Mouse (Mus musculus): ENCODE measurements around the gene Kat8. TPM values are rescaled to one million over a fixed set of nuclear protein-coding genes. Genes with fewer than 3 reads are reported as not detected.

Kat8 gene
- polyA plus RNA-seq, 1 experiment from 2014 or later, result 51.2 TPM

DNA sequence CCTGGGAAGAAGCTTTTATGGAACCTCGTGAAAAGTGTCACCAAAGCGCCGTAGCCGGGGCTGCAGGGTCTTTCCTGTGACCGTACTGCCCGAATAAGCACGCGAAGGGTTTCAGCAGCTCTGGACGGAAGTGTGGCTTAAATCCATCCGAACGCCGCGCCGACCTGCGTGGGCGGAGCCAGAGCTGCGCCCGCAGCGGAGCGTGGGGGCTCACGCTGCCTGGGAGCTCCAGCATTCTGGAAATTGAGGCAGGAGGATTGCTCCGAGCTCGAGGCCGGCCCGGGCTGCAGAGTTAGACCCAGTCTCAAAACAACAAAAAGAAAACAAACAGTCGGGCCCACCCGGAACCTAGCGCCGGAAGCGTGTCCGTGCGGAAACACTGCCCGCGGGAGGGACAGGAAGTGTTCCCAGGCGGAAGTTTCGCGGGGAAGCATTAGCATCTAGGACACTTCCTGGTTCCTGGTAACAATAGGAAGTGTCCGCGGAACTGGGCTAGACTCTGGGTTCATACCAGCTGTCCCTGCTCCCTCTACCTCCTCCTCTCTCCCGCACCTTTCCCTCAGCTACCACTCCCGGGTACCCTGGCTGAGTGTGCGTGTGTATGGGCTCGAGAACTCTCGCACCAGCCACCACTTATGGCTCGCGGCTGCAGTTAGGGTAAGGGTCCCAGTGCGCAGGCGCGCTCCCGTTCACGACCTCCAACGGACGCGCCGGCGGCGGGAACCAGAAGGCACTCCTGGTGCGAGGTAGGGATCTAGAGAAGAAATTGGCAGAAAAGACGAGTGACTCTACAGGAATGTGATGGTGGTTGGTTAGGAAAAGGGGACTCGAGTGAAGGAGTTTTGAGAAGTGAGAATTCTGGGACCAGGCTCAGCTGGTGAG, 35.6 kb upstream of the Kat8 start, which contains the start of gene Zfp668:
TSS of gene Zfp668 (minus strand) at position 362 of the 882 bp plus-strand sequence.
- Histone ChIP-seq H3K4me1 (ENCODE audit: control insufficient read depth, insufficient read depth, low read length) (peaks cover 23% of the 10 kb centered on the region), H3K9me3 (ENCODE audit: control insufficient read depth, low read length) (no peaks in the 10 kb centered on the region), H3K27ac (replicated peaks; ENCODE audit: low read depth, low read length) (peak within 1 kb of the TSS; percentile 99), H3K36me3 (ENCODE audit: control insufficient read depth, insufficient read depth, low read length) (peaks cover 41% of the 10 kb centered on the region), H3K4me2 (ENCODE audit: low read length) (peak within 1 kb of the TSS; percentile 84), H3K4me3 (replicated peaks; ENCODE audit: low read depth, low read length) (peak within 1 kb of the TSS; percentile 95), H3K27me3 (ENCODE audit: control insufficient read depth, insufficient read depth, low read length) (no peaks in the 10 kb centered on the region), H3K9ac (replicated peaks; ENCODE audit: low read length) (peak within 1 kb of the TSS; percentile 98)
- DNase-seq (peak; percentile 98), ATAC-seq (ENCODE audit: low FRiP score, low TSS enrichment) (peak; percentile 77)
- WGBS, result under 1% methylated on average over 60 of the region's 60 CpGs

- 97% methylated on average over 9 of the region's 9 CpGs for WGBS
- H3K4me1 ChIP-seq (ENCODE audit: control insufficient read depth, insufficient read depth, low read length), result peaks cover 16% of the 10 kb centered on the region
- no peaks in the 10 kb centered on the region for H3K9me3 ChIP-seq (ENCODE audit: control insufficient read depth, low read length)
- no peak overlapping the region for H3K4me3 ChIP-seq (replicated peaks; ENCODE audit: low read depth, low read length)
- no peak overlapping the region for H3K4me2 ChIP-seq (ENCODE audit: low read length)
- no peak for DNase-seq
- peaks cover 66% of the 10 kb centered on the region for H3K36me3 ChIP-seq (ENCODE audit: control insufficient read depth, insufficient read depth, low read length)
- no peak overlapping the region for H3K9ac ChIP-seq (replicated peaks; ENCODE audit: low read length)
- no peak overlapping the region for H3K27ac ChIP-seq (replicated peaks; ENCODE audit: low read depth, low read length)
- no peaks in the 10 kb centered on the region for H3K27me3 ChIP-seq (ENCODE audit: control insufficient read depth, insufficient read depth, low read length)
- ATAC-seq (ENCODE audit: low FRiP score, low TSS enrichment), result no peak
Observed at GRCm38 (mm10) chr7:127879301-127879700, 33.0 kb upstream of the Kat8 start.

DNA sequence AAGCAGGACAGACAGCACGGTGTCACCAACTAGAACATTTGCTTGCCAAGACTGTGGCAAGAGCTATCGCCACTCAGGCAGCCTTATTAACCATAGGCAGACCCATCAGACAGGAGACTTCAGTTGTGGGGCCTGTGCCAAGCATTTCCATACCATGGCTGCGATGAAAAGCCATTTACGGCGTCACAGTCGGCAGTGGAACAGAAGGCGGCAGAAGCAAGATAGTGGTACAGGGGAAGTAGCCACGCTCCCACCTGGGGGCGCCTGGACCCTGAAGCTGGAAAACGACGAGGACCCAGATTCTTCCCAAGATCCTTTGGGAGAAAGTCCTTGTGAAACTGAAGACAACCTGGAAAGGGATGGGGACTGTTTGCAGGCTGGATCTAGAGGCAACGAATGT, 31.9 kb upstream of the Kat8 start:
- Histone ChIP-seq H3K9ac (replicated peaks; ENCODE audit: low read length) (no peak overlapping the region), H3K27me3 (ENCODE audit: control insufficient read depth, insufficient read depth, low read length) (no peaks in the 10 kb centered on the region), H3K36me3 (ENCODE audit: control insufficient read depth, insufficient read depth, low read length) (peaks cover 75% of the 10 kb centered on the region), H3K4me2 (ENCODE audit: low read length) (no peak overlapping the region), H3K9me3 (ENCODE audit: control insufficient read depth, low read length) (no peaks in the 10 kb centered on the region), H3K27ac (replicated peaks; ENCODE audit: low read depth, low read length) (no peak overlapping the region), H3K4me1 (ENCODE audit: control insufficient read depth, insufficient read depth, low read length) (peaks cover 13% of the 10 kb centered on the region), H3K4me3 (replicated peaks; ENCODE audit: low read depth, low read length) (no peak overlapping the region)
- DNase-seq (no peak), ATAC-seq (ENCODE audit: low FRiP score, low TSS enrichment) (no peak)
- 88% methylated on average over 12 of the region's 12 CpGs for WGBS

GRCm38 (mm10) chr7:127885951-127886350, 26.4 kb upstream of the Kat8 start:
- Histone ChIP-seq H3K36me3 (ENCODE audit: control insufficient read depth, insufficient read depth, low read length) (peaks cover 95% of the 10 kb centered on the region), H3K4me2 (ENCODE audit: low read length) (no peak overlapping the region), H3K9me3 (ENCODE audit: control insufficient read depth, low read length) (no peaks in the 10 kb centered on the region), H3K4me1 (ENCODE audit: control insufficient read depth, insufficient read depth, low read length) (0 out of 2 replicates have a peak, but pooled peaks cover 5% of the 10 kb centered on the region), H3K4me3 (replicated peaks; ENCODE audit: low read depth, low read length) (no peak overlapping the region), H3K27me3 (ENCODE audit: control insufficient read depth, insufficient read depth, low read length) (no peaks in the 10 kb centered on the region), H3K27ac (replicated peaks; ENCODE audit: low read depth, low read length) (no peak overlapping the region), H3K9ac (replicated peaks; ENCODE audit: low read length) (no peak overlapping the region)
- DNase-seq (no peak), ATAC-seq (ENCODE audit: low FRiP score, low TSS enrichment) (no peak)
- WGBS, result 88% methylated on average over 6 of the region's 6 CpGs

GRCm38 (mm10) chr7:127886551-127886950, 25.8 kb upstream of the Kat8 start:
- Histone ChIP-seq H3K27ac (replicated peaks; ENCODE audit: low read depth, low read length) (no peak overlapping the region), H3K27me3 (ENCODE audit: control insufficient read depth, insufficient read depth, low read length) (no peaks in the 10 kb centered on the region), H3K36me3 (ENCODE audit: control insufficient read depth, insufficient read depth, low read length) (peaks cover 89% of the 10 kb centered on the region), H3K9me3 (ENCODE audit: control insufficient read depth, low read length) (no peaks in the 10 kb centered on the region), H3K4me3 (replicated peaks; ENCODE audit: low read depth, low read length) (no peak overlapping the region), H3K9ac (replicated peaks; ENCODE audit: low read length) (no peak overlapping the region), H3K4me2 (ENCODE audit: low read length) (no peak overlapping the region), H3K4me1 (ENCODE audit: control insufficient read depth, insufficient read depth, low read length) (0 out of 2 replicates have a peak, but pooled peaks cover 5% of the 10 kb centered on the region)
- DNase-seq (no peak), ATAC-seq (ENCODE audit: low FRiP score, low TSS enrichment) (no peak)
- WGBS, result 94% methylated on average over 6 of the region's 6 CpGs

- Histone ChIP-seq H3K4me3 (replicated peaks; ENCODE audit: low read depth, low read length) (no peak overlapping the region), H3K4me1 (ENCODE audit: control insufficient read depth, insufficient read depth, low read length) (0 out of 2 replicates have a peak, but pooled peaks cover 5% of the 10 kb centered on the region), H3K9ac (replicated peaks; ENCODE audit: low read length) (no peak overlapping the region), H3K27ac (replicated peaks; ENCODE audit: low read depth, low read length) (no peak overlapping the region), H3K4me2 (ENCODE audit: low read length) (no peak overlapping the region), H3K9me3 (ENCODE audit: control insufficient read depth, low read length) (no peaks in the 10 kb centered on the region), H3K36me3 (ENCODE audit: control insufficient read depth, insufficient read depth, low read length) (peaks cover 82% of the 10 kb centered on the region), H3K27me3 (ENCODE audit: control insufficient read depth, insufficient read depth, low read length) (no peaks in the 10 kb centered on the region)
- DNase-seq (no peak), ATAC-seq (ENCODE audit: low FRiP score, low TSS enrichment) (no peak)
- 90% methylated on average over 8 of the region's 8 CpGs for WGBS
Observed at GRCm38 (mm10) chr7:127887191-127887590, 25.1 kb upstream of the Kat8 start.

DNA sequence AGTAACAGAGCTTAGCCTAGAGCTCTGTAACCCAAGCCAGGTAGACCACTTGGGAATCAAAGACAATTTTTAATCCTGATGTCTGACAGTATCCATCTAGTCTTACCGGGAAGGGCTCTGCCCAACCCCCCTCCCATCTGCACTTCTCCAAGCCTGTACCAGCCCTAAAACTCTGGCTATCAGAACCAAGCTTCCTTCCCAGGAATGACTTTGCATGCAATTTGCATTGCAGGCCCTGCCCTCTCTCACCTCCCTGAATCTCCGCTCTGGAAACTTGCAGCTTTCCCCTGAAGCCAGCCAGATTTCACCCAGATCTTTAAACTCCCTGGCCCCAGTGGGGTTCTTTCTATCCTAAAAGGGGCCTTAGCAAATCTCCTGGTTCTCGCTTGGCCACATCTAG, 24.5 kb upstream of the Kat8 start:
- WGBS, result 82% methylated on average over 3 of the region's 3 CpGs
- no peak overlapping the region for H3K4me3 ChIP-seq (replicated peaks; ENCODE audit: low read depth, low read length)
- H3K9ac ChIP-seq (replicated peaks; ENCODE audit: low read length), result no peak overlapping the region
- H3K4me1 ChIP-seq (ENCODE audit: control insufficient read depth, insufficient read depth, low read length), result 0 out of 2 replicates have a peak, but pooled peaks cover 5% of the 10 kb centered on the region
- H3K9me3 ChIP-seq (ENCODE audit: control insufficient read depth, low read length), result no peaks in the 10 kb centered on the region
- DNase-seq, result no peak
- H3K27ac ChIP-seq (replicated peaks; ENCODE audit: low read depth, low read length), result no peak overlapping the region
- no peaks in the 10 kb centered on the region for H3K27me3 ChIP-seq (ENCODE audit: control insufficient read depth, insufficient read depth, low read length)
- peaks cover 79% of the 10 kb centered on the region for H3K36me3 ChIP-seq (ENCODE audit: control insufficient read depth, insufficient read depth, low read length)
- no peak for ATAC-seq (ENCODE audit: low FRiP score, low TSS enrichment)
- H3K4me2 ChIP-seq (ENCODE audit: low read length), result no peak overlapping the region

GRCm38 (mm10) chr7:127888821-127889220, 23.5 kb upstream of the Kat8 start:
- H3K4me3 ChIP-seq (replicated peaks; ENCODE audit: low read depth, low read length), result no peak overlapping the region
- 0 out of 2 replicates have a peak, but pooled peaks cover 4% of the 10 kb centered on the region for H3K4me1 ChIP-seq (ENCODE audit: control insufficient read depth, insufficient read depth, low read length)
- DNase-seq (no peak), ATAC-seq (ENCODE audit: low FRiP score, low TSS enrichment) (no peak)
- H3K9me3 ChIP-seq (ENCODE audit: control insufficient read depth, low read length), result no peaks in the 10 kb centered on the region
- no peak overlapping the region for H3K9ac ChIP-seq (replicated peaks; ENCODE audit: low read length)
- no peaks in the 10 kb centered on the region for H3K27me3 ChIP-seq (ENCODE audit: control insufficient read depth, insufficient read depth, low read length)
- H3K4me2 ChIP-seq (ENCODE audit: low read length), result no peak overlapping the region
- H3K36me3 ChIP-seq (ENCODE audit: control insufficient read depth, insufficient read depth, low read length), result peaks cover 78% of the 10 kb centered on the region
- WGBS, result 76% methylated on average over 3 of the region's 3 CpGs
- H3K27ac ChIP-seq (replicated peaks; ENCODE audit: low read depth, low read length), result no peak overlapping the region

DNA sequence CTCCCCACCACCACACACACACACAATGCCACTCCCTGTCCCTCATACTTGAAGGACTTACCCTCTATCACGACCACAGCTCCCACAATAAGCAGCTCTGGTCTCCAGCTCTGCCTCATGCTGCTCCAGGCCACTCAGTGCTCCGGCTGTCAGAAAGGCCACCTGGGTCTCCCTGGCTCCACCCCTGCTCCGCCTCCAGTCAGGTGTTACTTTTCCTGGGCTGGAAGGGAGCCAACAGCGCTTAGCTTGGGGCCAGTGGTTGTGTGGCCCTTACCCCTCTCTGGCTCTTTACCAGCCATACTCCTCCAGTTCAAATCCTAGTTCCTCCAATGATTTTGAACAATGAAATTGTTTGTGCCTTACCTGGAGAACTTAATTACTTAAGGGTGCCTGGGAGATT, 21.5 kb upstream of the Kat8 start, which contains the start of gene Prss53:
TSS of gene Prss53 (minus strand) at position 173 of the 400 bp plus-strand sequence.
- WGBS, result 38% methylated on average over 4 of the region's 4 CpGs
- no peaks in the 10 kb centered on the region for H3K9me3 ChIP-seq (ENCODE audit: control insufficient read depth, low read length)
- H3K27me3 ChIP-seq (ENCODE audit: control insufficient read depth, insufficient read depth, low read length), result no peaks in the 10 kb centered on the region
- H3K36me3 ChIP-seq (ENCODE audit: control insufficient read depth, insufficient read depth, low read length), result peaks cover 62% of the 10 kb centered on the region
- no peak within 1 kb of the TSS for H3K4me3 ChIP-seq (replicated peaks; ENCODE audit: low read depth, low read length)
- H3K9ac ChIP-seq (replicated peaks; ENCODE audit: low read length), result no peak within 1 kb of the TSS
- ATAC-seq (ENCODE audit: low FRiP score, low TSS enrichment) (no peak), DNase-seq (no peak)
- H3K27ac ChIP-seq (replicated peaks; ENCODE audit: low read depth, low read length), result no peak within 1 kb of the TSS
- peaks cover 3% of the 10 kb centered on the region; the same call in 1 of the 2 replicates for H3K4me1 ChIP-seq (ENCODE audit: control insufficient read depth, insufficient read depth, low read length)
- H3K4me2 ChIP-seq (ENCODE audit: low read length), result no peak within 1 kb of the TSS

Measured in midbrain, embryonic 14.5 days (tissue).